Mouse (Mus musculus): ENCODE measurements at regions not wholly inside any gene's neighbourhood (a gene's known extent, or its start where the extent isn't known, plus 50 kb on each side); places are given as distances from the start of the nearest gene placed in this dataset.

GRCm38 (mm10) chr15:56979353-56979752 is 498.1 kb downstream of the Slc22a22 start:
- no peaks in the 10 kb centered on the region for H3K4me1 ChIP-seq (ENCODE audit: insufficient read depth, low read length)
- no peak for ATAC-seq (ENCODE audit: low FRiP score, low TSS enrichment)
- no peaks in the 10 kb centered on the region for H3K9me3 ChIP-seq (ENCODE audit: low read length)
- no peaks in the 10 kb centered on the region for H3K36me3 ChIP-seq (ENCODE audit: insufficient read depth, low read length)
- 79% methylated on average over 1 of the region's 1 CpGs for WGBS
- H3K9ac ChIP-seq (replicated peaks; ENCODE audit: low read length), result no peak overlapping the region
- no peak overlapping the region for H3K27ac ChIP-seq (ENCODE audit: low read length)
- H3K27me3 ChIP-seq (ENCODE audit: insufficient read depth, low read length), result no peaks in the 10 kb centered on the region
- H3K4me3 ChIP-seq (ENCODE audit: low read length), result no peak overlapping the region
- H3K4me2 ChIP-seq (replicated peaks; ENCODE audit: low read depth, low read length), result no peak overlapping the region

GRCm38 (mm10) chr15:56975446-56976433 is 501.7 kb downstream of the Slc22a22 start:
- Histone ChIP-seq H3K4me3 (ENCODE audit: low read length) (no peak overlapping the region), H3K27ac (ENCODE audit: low read length) (no peak overlapping the region), H3K4me2 (replicated peaks; ENCODE audit: low read depth, low read length) (no peak overlapping the region), H3K9ac (replicated peaks; ENCODE audit: low read length) (no peak overlapping the region), H3K9me3 (ENCODE audit: low read length) (no peaks in the 10 kb centered on the region), H3K27me3 (ENCODE audit: insufficient read depth, low read length) (no peaks in the 10 kb centered on the region), H3K36me3 (ENCODE audit: insufficient read depth, low read length) (no peaks in the 10 kb centered on the region), H3K4me1 (ENCODE audit: insufficient read depth, low read length) (no peaks in the 10 kb centered on the region)
- no peak for ATAC-seq (ENCODE audit: low FRiP score, low TSS enrichment)
- 61% methylated on average over 4 of the region's 4 CpGs for WGBS

- no peak for ATAC-seq (ENCODE audit: low FRiP score, low TSS enrichment)
- Histone ChIP-seq H3K36me3 (ENCODE audit: insufficient read depth, low read length) (no peaks in the 10 kb centered on the region), H3K9me3 (ENCODE audit: low read length) (no peaks in the 10 kb centered on the region), H3K4me3 (ENCODE audit: low read length) (no peak overlapping the region), H3K27ac (ENCODE audit: low read length) (no peak overlapping the region), H3K4me2 (replicated peaks; ENCODE audit: low read depth, low read length) (no peak overlapping the region), H3K4me1 (ENCODE audit: insufficient read depth, low read length) (no peaks in the 10 kb centered on the region), H3K27me3 (ENCODE audit: insufficient read depth, low read length) (no peaks in the 10 kb centered on the region), H3K9ac (replicated peaks; ENCODE audit: low read length) (no peak overlapping the region)
- WGBS, result 69% methylated on average over 1 of the region's 1 CpGs
These were observed 507.3 kb downstream of the Slc22a22 start for GRCm38 (mm10) chr15:56970140-56970539.

- H3K27me3 ChIP-seq (ENCODE audit: insufficient read depth, low read length), result no peaks in the 10 kb centered on the region
- H3K36me3 ChIP-seq (ENCODE audit: insufficient read depth, low read length), result no peaks in the 10 kb centered on the region
- no peaks in the 10 kb centered on the region for H3K9me3 ChIP-seq (ENCODE audit: low read length)
- H3K27ac ChIP-seq (ENCODE audit: low read length), result no peak overlapping the region
- ATAC-seq (ENCODE audit: low FRiP score, low TSS enrichment), result no peak
- H3K4me3 ChIP-seq (ENCODE audit: low read length), result no peak overlapping the region
- H3K4me2 ChIP-seq (replicated peaks; ENCODE audit: low read depth, low read length), result no peak overlapping the region
- no peaks in the 10 kb centered on the region for H3K4me1 ChIP-seq (ENCODE audit: insufficient read depth, low read length)
- WGBS, result 94% methylated on average over 2 of the region's 2 CpGs
- H3K9ac ChIP-seq (replicated peaks; ENCODE audit: low read length), result no peak overlapping the region
These were observed 521.1 kb downstream of the Slc22a22 start for GRCm38 (mm10) chr15:56956356-56956755.

- H3K27me3 ChIP-seq (ENCODE audit: insufficient read depth, low read length), result no peaks in the 10 kb centered on the region
- ATAC-seq (ENCODE audit: low FRiP score, low TSS enrichment), result no peak
- H3K4me3 ChIP-seq (ENCODE audit: low read length), result no peak overlapping the region
- H3K9ac ChIP-seq (replicated peaks; ENCODE audit: low read length), result no peak overlapping the region
- no peak overlapping the region for H3K27ac ChIP-seq (ENCODE audit: low read length)
- H3K4me1 ChIP-seq (ENCODE audit: insufficient read depth, low read length), result no peaks in the 10 kb centered on the region
- H3K9me3 ChIP-seq (ENCODE audit: low read length), result no peaks in the 10 kb centered on the region
- no peaks in the 10 kb centered on the region for H3K36me3 ChIP-seq (ENCODE audit: insufficient read depth, low read length)
- no peak overlapping the region for H3K4me2 ChIP-seq (replicated peaks; ENCODE audit: low read depth, low read length)
These were observed 525.2 kb downstream of the Slc22a22 start for GRCm38 (mm10) chr15:56952176-56952575.

GRCm38 (mm10) chr15:56950824-56951223 is 526.6 kb downstream of the Slc22a22 start:
- WGBS, result 87% methylated on average over 2 of the region's 2 CpGs
- Histone ChIP-seq H3K9me3 (ENCODE audit: low read length) (no peaks in the 10 kb centered on the region), H3K36me3 (ENCODE audit: insufficient read depth, low read length) (no peaks in the 10 kb centered on the region), H3K4me2 (replicated peaks; ENCODE audit: low read depth, low read length) (no peak overlapping the region), H3K4me1 (ENCODE audit: insufficient read depth, low read length) (no peaks in the 10 kb centered on the region), H3K27me3 (ENCODE audit: insufficient read depth, low read length) (no peaks in the 10 kb centered on the region), H3K27ac (ENCODE audit: low read length) (no peak overlapping the region), H3K4me3 (ENCODE audit: low read length) (no peak overlapping the region), H3K9ac (replicated peaks; ENCODE audit: low read length) (no peak overlapping the region)
- ATAC-seq (ENCODE audit: low FRiP score, low TSS enrichment), result no peak

- Histone ChIP-seq H3K4me1 (ENCODE audit: insufficient read depth, low read length) (no peaks in the 10 kb centered on the region), H3K4me3 (ENCODE audit: low read length) (no peak overlapping the region), H3K4me2 (replicated peaks; ENCODE audit: low read depth, low read length) (no peak overlapping the region), H3K27me3 (ENCODE audit: insufficient read depth, low read length) (no peaks in the 10 kb centered on the region), H3K9me3 (ENCODE audit: low read length) (no peaks in the 10 kb centered on the region), H3K36me3 (ENCODE audit: insufficient read depth, low read length) (no peaks in the 10 kb centered on the region), H3K27ac (ENCODE audit: low read length) (no peak overlapping the region), H3K9ac (replicated peaks; ENCODE audit: low read length) (no peak overlapping the region)
- WGBS, result 94% methylated on average over 1 of the region's 1 CpGs
- no peak for ATAC-seq (ENCODE audit: low FRiP score, low TSS enrichment)
These were observed 536.5 kb downstream of the Slc22a22 start for GRCm38 (mm10) chr15:56940891-56941290.

- no peaks in the 10 kb centered on the region for H3K9me3 ChIP-seq (ENCODE audit: low read length)
- no peak overlapping the region for H3K27ac ChIP-seq (ENCODE audit: low read length)
- no peak overlapping the region for H3K4me2 ChIP-seq (replicated peaks; ENCODE audit: low read depth, low read length)
- H3K4me1 ChIP-seq (ENCODE audit: insufficient read depth, low read length), result no peaks in the 10 kb centered on the region
- no peaks in the 10 kb centered on the region for H3K36me3 ChIP-seq (ENCODE audit: insufficient read depth, low read length)
- no peak overlapping the region for H3K4me3 ChIP-seq (ENCODE audit: low read length)
- no peak overlapping the region for H3K9ac ChIP-seq (replicated peaks; ENCODE audit: low read length)
- ATAC-seq (ENCODE audit: low FRiP score, low TSS enrichment), result no peak
- H3K27me3 ChIP-seq (ENCODE audit: insufficient read depth, low read length), result no peaks in the 10 kb centered on the region
These were observed 580.9 kb downstream of the Slc22a22 start for GRCm38 (mm10) chr15:56896553-56896952.

GRCm38 (mm10) chr15:56881501-56881900 is 595.9 kb downstream of the Slc22a22 start:
- 13% methylated on average over 5 of the region's 5 CpGs for WGBS
- H3K4me3 ChIP-seq (ENCODE audit: low read length), result no peak overlapping the region
- H3K4me1 ChIP-seq (ENCODE audit: insufficient read depth, low read length), result no peaks in the 10 kb centered on the region
- H3K4me2 ChIP-seq (replicated peaks; ENCODE audit: low read depth, low read length), result no peak overlapping the region
- no peaks in the 10 kb centered on the region for H3K27me3 ChIP-seq (ENCODE audit: insufficient read depth, low read length)
- H3K36me3 ChIP-seq (ENCODE audit: insufficient read depth, low read length), result no peaks in the 10 kb centered on the region
- no peaks in the 10 kb centered on the region for H3K9me3 ChIP-seq (ENCODE audit: low read length)
- ATAC-seq (ENCODE audit: low FRiP score, low TSS enrichment), result peak; percentile 90
- H3K27ac ChIP-seq (ENCODE audit: low read length), result no peak overlapping the region
- H3K9ac ChIP-seq (replicated peaks; ENCODE audit: low read length), result no peak overlapping the region

GRCm38 (mm10) chr15:56865879-56866278 is 611.5 kb downstream of the Slc22a22 start:
- 62% methylated on average over 6 of the region's 6 CpGs for WGBS
- no peaks in the 10 kb centered on the region for H3K27me3 ChIP-seq (ENCODE audit: insufficient read depth, low read length)
- no peaks in the 10 kb centered on the region for H3K36me3 ChIP-seq (ENCODE audit: insufficient read depth, low read length)
- no peak overlapping the region for H3K9ac ChIP-seq (replicated peaks; ENCODE audit: low read length)
- H3K4me3 ChIP-seq (ENCODE audit: low read length), result no peak overlapping the region
- no peaks in the 10 kb centered on the region for H3K9me3 ChIP-seq (ENCODE audit: low read length)
- ATAC-seq (ENCODE audit: low FRiP score, low TSS enrichment), result no peak
- H3K4me1 ChIP-seq (ENCODE audit: insufficient read depth, low read length), result no peaks in the 10 kb centered on the region; the same call in 1 of the 2 replicates
- H3K27ac ChIP-seq (ENCODE audit: low read length), result no peak overlapping the region
- no peak overlapping the region for H3K4me2 ChIP-seq (replicated peaks; ENCODE audit: low read depth, low read length)

Measured in kidney, embryonic 16.5 days (tissue).